Mouse (Mus musculus): ENCODE results near the gene Zfp995.
A peak's percentile ranks its signal among the peaks of the same experiment; 100 is the strongest.
"Not testable (repeated sequence)": the region's sequence is repeated elsewhere in the genome, so short reads cannot be mapped to it uniquely, and the experiment has no call there.

Gene Zfp995

DNA sequence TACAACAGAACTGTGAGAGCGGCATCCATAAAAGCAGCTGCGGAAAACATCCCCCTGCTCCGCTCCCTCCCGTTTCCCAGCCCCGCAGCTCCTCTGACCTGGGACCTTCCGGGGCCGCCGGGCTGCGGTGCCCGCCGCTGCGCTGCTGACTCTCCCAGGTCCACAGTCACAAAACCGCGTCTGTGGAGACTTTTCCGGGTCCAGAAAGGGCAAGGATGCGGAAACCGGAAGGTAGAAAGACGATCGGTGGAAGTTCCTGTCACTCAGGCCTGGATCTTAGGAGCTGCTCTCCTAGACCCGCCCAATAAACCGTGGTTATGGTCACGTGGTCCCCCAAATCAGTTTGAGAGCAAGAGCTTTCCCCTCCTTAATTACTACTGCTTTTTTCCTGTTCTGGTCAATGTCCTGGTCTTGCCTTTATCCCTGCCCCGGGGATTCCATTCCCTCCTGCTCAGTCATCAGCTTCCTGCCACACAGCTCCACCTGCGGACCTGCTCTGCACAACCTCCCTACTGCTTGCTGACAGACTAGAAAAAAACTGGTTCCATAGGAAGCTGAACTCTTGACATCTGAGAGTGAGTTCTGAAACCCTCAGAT, at the start of gene Zfp995:
Gene Zfp995, minus strand, starts transcription at position 471 of the 597 bp plus-strand sequence.
- peak; percentile 33 for DNase-seq

- DNase-seq, result no peak
Measured at GRCm38 (mm10) chr17:21909039-21909438, 687 bp downstream of the Zfp995 start.

DNA sequence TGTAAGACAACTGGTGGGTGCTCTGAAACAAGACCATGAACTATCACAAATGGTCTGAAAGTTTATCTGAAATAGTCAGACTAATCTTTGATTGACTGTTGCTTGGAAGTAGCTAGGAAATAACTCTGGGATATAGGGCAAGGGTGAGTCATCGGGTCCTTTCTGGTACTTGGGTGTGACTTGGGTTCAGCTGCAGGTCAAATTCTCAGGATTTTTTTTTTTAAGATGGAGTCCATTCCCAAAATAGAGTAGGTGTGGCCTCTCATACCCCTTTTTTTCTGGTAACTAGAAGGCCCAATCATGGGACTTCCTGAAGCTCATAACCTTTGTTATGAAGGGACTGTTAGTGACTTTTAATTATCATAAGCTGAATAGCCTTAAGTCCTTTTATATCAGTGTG, 38.5 kb downstream of the Zfp995 start:
- no peak for DNase-seq

- DNase-seq, result not testable (repeated sequence)
Measured at GRCm38 (mm10) chr17:21846322-21846582, 63.5 kb downstream of the Zfp995 start.

GRCm38 (mm10) chr17:21845545-21846321, 64.0 kb downstream of the Zfp995 start, which contains the start of gene Zfp820:
Gene Zfp820 (minus strand): TSS chr17:21845772.
- DNase-seq, result peak; percentile 55

DNA sequence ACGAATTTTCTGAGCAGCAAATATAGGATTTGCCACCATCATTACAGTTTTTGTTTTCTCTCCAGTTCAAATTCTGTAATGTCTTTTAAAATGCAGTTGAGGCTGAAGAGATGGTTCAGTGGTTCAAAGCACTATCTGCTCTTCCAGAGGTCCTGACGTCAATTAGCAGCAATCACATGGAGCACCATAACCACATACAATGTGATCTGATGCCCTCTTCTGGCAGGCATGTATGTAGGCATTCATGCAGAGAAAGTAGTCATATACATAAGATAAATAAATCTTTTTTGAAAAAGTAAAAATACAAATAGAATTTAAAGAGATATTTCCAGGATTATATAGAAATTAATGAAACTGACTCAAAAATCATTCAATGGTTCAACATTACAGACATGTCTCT, 71.2 kb downstream of the Zfp995 start:
- no peak for DNase-seq

Measured in liver (tissue).